In the genomic region with DNA sequence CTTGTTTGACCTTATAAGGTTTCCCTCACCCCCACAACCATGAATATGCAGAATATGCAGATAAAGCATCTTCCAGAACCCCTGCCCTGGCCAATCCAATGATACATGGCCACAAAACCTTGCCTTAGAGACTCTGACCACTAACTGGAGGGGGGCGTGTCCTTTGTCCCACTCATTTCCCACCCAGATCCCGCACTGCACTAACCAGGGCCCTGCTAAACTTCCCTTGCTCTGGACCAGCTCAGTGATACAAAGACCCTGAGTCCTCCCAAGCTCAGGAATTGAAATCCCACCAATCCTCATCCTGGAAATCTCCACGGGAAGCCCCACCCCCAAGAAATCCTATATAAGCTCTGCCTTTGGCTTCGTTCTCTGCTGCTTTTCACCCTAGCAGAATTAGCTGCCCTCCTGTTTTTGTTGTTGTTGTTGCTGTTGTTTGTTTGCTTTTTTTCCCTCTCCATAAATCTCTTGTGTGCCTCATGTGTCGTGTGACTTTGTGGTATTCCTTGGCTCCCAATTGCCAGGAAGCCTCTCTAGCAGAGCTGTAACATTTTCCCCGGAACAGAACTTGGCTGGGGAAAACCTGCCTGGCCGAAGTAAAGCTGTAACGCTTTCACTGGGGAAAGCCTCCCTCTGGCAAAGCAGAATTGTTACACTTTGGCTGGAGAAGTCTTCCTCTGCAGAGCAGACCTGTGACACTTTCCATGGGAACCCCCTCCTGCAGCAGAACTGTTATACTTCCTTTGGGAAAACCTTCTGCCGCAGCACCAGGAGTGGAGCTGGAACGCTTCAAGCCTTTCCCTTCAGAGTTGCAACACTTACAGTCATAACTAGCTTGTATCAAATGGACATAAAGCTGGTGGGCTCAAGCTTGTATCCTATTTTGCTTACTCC, we compare ENCODE assay signal across 12 mouse cellular contexts. TPM values are rescaled to one million over a fixed set of nuclear protein-coding genes. Genes with fewer than 3 reads are reported as not detected.
DNase-seq lines count a peak whose midpoint lies in the region; ATAC-seq lines count a peak whose summit lies in the region.
"Had no signal": no experiment of that assay in that cellular context is flagged by ENCODE, and none has a peak within 500 bp of the region (broad histone marks: within the 10 kb centered on the region; RNA-seq: fewer than 3 reads in every experiment).

No protein-coding gene starts in this region.

- no peaks in the 10 kb centered on the region for H3K9me3 ChIP-seq in limb, embryonic 12.5 days
- no peaks in the 10 kb centered on the region for H3K9me3 ChIP-seq in limb, embryonic 10.5 days (replicated peaks)
- H3K9me3 ChIP-seq in heart, embryonic 14.5 days (ENCODE audit: control insufficient read depth, low read length): no peaks in the 10 kb centered on the region
- H3K9me3 ChIP-seq in liver, embryonic 13.5 days (replicated peaks): no peaks in the 10 kb centered on the region

- ATAC-seq in limb, embryonic 12.5 days (ENCODE audit: insufficient number of reproducible peaks, insufficient read depth, low FRiP score, low TSS enrichment, low read depth): no peak
- no peak for ATAC-seq in heart, embryonic 14.5 days (ENCODE audit: insufficient number of reproducible peaks, insufficient read depth, low FRiP score, low read depth)
- ATAC-seq in liver, embryonic 13.5 days (ENCODE audit: low read depth): no peak

- 55% methylated on average over 10 of the region's 10 CpGs for WGBS in limb, embryonic 12.5 days
- WGBS in limb, embryonic 10.5 days: 59% methylated on average over 10 of the region's 10 CpGs
- 50% methylated on average over 10 of the region's 10 CpGs for WGBS in heart, embryonic 14.5 days
- WGBS in liver, embryonic 13.5 days (ENCODE audit: insufficient replicate concordance): 56% methylated on average over 10 of the region's 10 CpGs

- peaks cover 27% of the 10 kb centered on the region for H3K4me1 ChIP-seq in limb, embryonic 12.5 days (replicated peaks)
- peaks cover 30% of the 10 kb centered on the region for H3K4me1 ChIP-seq in limb, embryonic 10.5 days
- H3K4me1 ChIP-seq in heart, embryonic 14.5 days (ENCODE audit: control insufficient read depth in 2 of 2, insufficient read depth in 2 of 2, low read length in 2 of 2): peaks cover 8 to 21% of the 10 kb centered on the region in 2 experiments
- peaks cover 37% of the 10 kb centered on the region for H3K4me1 ChIP-seq in liver, embryonic 13.5 days (replicated peaks)

- H3K27me3 ChIP-seq in limb, embryonic 12.5 days: no peaks in the 10 kb centered on the region
- no peaks in the 10 kb centered on the region for H3K27me3 ChIP-seq in limb, embryonic 10.5 days (ENCODE audit: low read depth, poor library complexity, severe bottlenecking)
- no peaks in the 10 kb centered on the region for H3K27me3 ChIP-seq in heart, embryonic 14.5 days (ENCODE audit: control insufficient read depth, insufficient read depth, low read length)
- no peaks in the 10 kb centered on the region for H3K27me3 ChIP-seq in liver, embryonic 13.5 days

- H3K9ac ChIP-seq in limb, embryonic 12.5 days (replicated peaks): no peak overlapping the region
- H3K9ac ChIP-seq in heart, embryonic 14.5 days (ENCODE audit: low read length): peak overlapping the region; percentile 69; the same call in 1 of the 2 replicates
- H3K9ac ChIP-seq in liver, embryonic 13.5 days: no peak overlapping the region

- no peak for DNase-seq in limb, embryonic 10.5 days (ENCODE audit: low spot score)
- peak; percentile 53 for DNase-seq in ZHBTc4 (ENCODE audit: low read depth, low spot score)
- no peak for DNase-seq in liver, embryonic 13.5 days
- DNase-seq in cerebellum, adult 11 months: no peak
- no peak for DNase-seq in kidney, postnatal 14 days
- DNase-seq in urinary bladder, postnatal 36 days (ENCODE audit: low spot score in 2 of 2): no peak
- DNase-seq: cerebellum, postnatal 25 days had no signal

- H3K4me2 ChIP-seq in limb, embryonic 12.5 days: no peak overlapping the region
- H3K4me2 ChIP-seq in heart, embryonic 14.5 days (ENCODE audit: low read length): peak overlapping the region; percentile 84; the same call in 1 of the 2 replicates
- H3K4me2 ChIP-seq in liver, embryonic 13.5 days: peak overlapping the region; percentile 92

- no peaks in the 10 kb centered on the region; the same call in 1 of the 2 replicates for H3K36me3 ChIP-seq in limb, embryonic 12.5 days
- H3K36me3 ChIP-seq in limb, embryonic 10.5 days: peaks cover 6% of the 10 kb centered on the region
- no peaks in the 10 kb centered on the region for H3K36me3 ChIP-seq in heart, embryonic 14.5 days (ENCODE audit: control insufficient read depth, insufficient read depth, low read length)
- no peaks in the 10 kb centered on the region for H3K36me3 ChIP-seq in liver, embryonic 13.5 days

- 0 out of 2 replicates have a peak overlapping the region, but pooled peaks have one; percentile 29 for H3K27ac ChIP-seq in limb, embryonic 12.5 days
- no peak overlapping the region for H3K27ac ChIP-seq in limb, embryonic 10.5 days
- peak overlapping the region; percentile 37 to 60 for H3K27ac ChIP-seq in heart, embryonic 14.5 days (replicated peaks in 1 of 2; ENCODE audit: control insufficient read depth in 1 of 2, insufficient read depth in 1 of 2, low read depth in 2 of 2, low read length in 2 of 2)
- H3K27ac ChIP-seq in liver, embryonic 13.5 days: no peak overlapping the region

- H3K4me3 ChIP-seq in limb, embryonic 12.5 days (replicated peaks): no peak overlapping the region
- no peak overlapping the region for H3K4me3 ChIP-seq in limb, embryonic 10.5 days
- no peak overlapping the region for H3K4me3 ChIP-seq in heart, embryonic 14.5 days (ENCODE audit: control insufficient read depth in 1 of 2, insufficient read depth in 1 of 2, low read depth in 1 of 2, low read length in 2 of 2)
- H3K4me3 ChIP-seq in liver, embryonic 13.5 days (replicated peaks): peak overlapping the region; percentile 80; the same call in 1 of the 2 replicates

RNA-seq across cellular contexts. Expression of gene Pttg1ip, which starts 1.2 kb away (rescaled TPM):
- 83.6 and 84.0 TPM in 2 replicates for polyA plus RNA-seq in limb, embryonic 12.5 days (2016; fragmentation: Nextera tagmentation; extraction: Ambion mirVana)
- polyA plus RNA-seq in limb, embryonic 10.5 days (2016; fragmentation: Nextera tagmentation; extraction: Ambion mirVana): 64.0 and 73.7 TPM in 2 replicates
- 128 and 133 TPM in 2 replicates for polyA plus RNA-seq in heart, embryonic 14.5 days (2014; fragmentation: Nextera tagmentation; extraction: Ambion mirVana)
- 64.1 and 73.2 TPM in 2 replicates for polyA plus RNA-seq in liver, embryonic 13.5 days (2015; fragmentation: Nextera tagmentation; extraction: Ambion mirVana)

RNA-seq across cellular contexts. Expression of gene Sumo3, which starts 25.6 kb away (rescaled TPM):
- 345 and 359 TPM in 2 replicates for polyA plus RNA-seq in limb, embryonic 12.5 days (2016; fragmentation: Nextera tagmentation; extraction: Ambion mirVana)
- 400 and 420 TPM in 2 replicates for polyA plus RNA-seq in limb, embryonic 10.5 days (2016; fragmentation: Nextera tagmentation; extraction: Ambion mirVana)
- 144 and 156 TPM in 2 replicates for polyA plus RNA-seq in heart, embryonic 14.5 days (2014; fragmentation: Nextera tagmentation; extraction: Ambion mirVana)
- 118 and 127 TPM in 2 replicates for polyA plus RNA-seq in liver, embryonic 13.5 days (2015; fragmentation: Nextera tagmentation; extraction: Ambion mirVana)

RNA-seq across cellular contexts. Expression of gene Gm49325, which starts 25.7 kb away (rescaled TPM):
- polyA plus RNA-seq in limb, embryonic 12.5 days (2016; fragmentation: Nextera tagmentation; extraction: Ambion mirVana): 9.7 and 12.0 TPM in 2 replicates
- polyA plus RNA-seq in limb, embryonic 10.5 days (2016; fragmentation: Nextera tagmentation; extraction: Ambion mirVana): 1.6 and 1.7 TPM in 2 replicates
- polyA plus RNA-seq in heart, embryonic 14.5 days (2014; fragmentation: Nextera tagmentation; extraction: Ambion mirVana): 2.9 TPM in 1 of 2 replicates, not detected in the other
- 1.1 and 5.3 TPM in 2 replicates for polyA plus RNA-seq in liver, embryonic 13.5 days (2015; fragmentation: Nextera tagmentation; extraction: Ambion mirVana)
- polyA plus RNA-seq: gonadal fat pad, adult 2 months; large intestine, adult 2 months; limb, embryonic 11.5 days had no signal

RNA-seq across cellular contexts. Expression of gene Ube2g2, which starts 41.8 kb away (rescaled TPM):
- 75.4 and 79.3 TPM in 2 replicates for polyA plus RNA-seq in limb, embryonic 12.5 days (2016; fragmentation: Nextera tagmentation; extraction: Ambion mirVana)
- 98.4 and 104 TPM in 2 replicates for polyA plus RNA-seq in limb, embryonic 10.5 days (2016; fragmentation: Nextera tagmentation; extraction: Ambion mirVana)
- 50.4 and 53.0 TPM in 2 replicates for polyA plus RNA-seq in heart, embryonic 14.5 days (2014; fragmentation: Nextera tagmentation; extraction: Ambion mirVana)
- polyA plus RNA-seq in liver, embryonic 13.5 days (2015; fragmentation: Nextera tagmentation; extraction: Ambion mirVana): 47.2 and 50.1 TPM in 2 replicates

RNA-seq across cellular contexts. Expression of gene Itgb2, which starts 50.2 kb away (rescaled TPM):
- polyA plus RNA-seq in limb, embryonic 12.5 days (2016; fragmentation: Nextera tagmentation; extraction: Ambion mirVana): 0.98 and 1.0 TPM in 2 replicates
- 0.75 and 0.85 TPM in 2 replicates for polyA plus RNA-seq in limb, embryonic 10.5 days (2016; fragmentation: Nextera tagmentation; extraction: Ambion mirVana)
- 1.5 and 2.4 TPM in 2 replicates for polyA plus RNA-seq in heart, embryonic 14.5 days (2014; fragmentation: Nextera tagmentation; extraction: Ambion mirVana)
- 10.3 and 10.7 TPM in 2 replicates for polyA plus RNA-seq in liver, embryonic 13.5 days (2015; fragmentation: Nextera tagmentation; extraction: Ambion mirVana)

Comparison
In these comparisons a context has a peak if more than half of its experiments do, and no peak if none do; other contexts are left out.
1. H3K27ac ChIP-seq: peak in limb, embryonic 12.5 days (single experiment) and heart, embryonic 14.5 days (2 of 2); none in limb, embryonic 10.5 days (single experiment) and liver, embryonic 13.5 days (single experiment).